Mouse (Mus musculus): ENCODE measurements around the gene 1190002N15Rik. TPM values are rescaled to one million over a fixed set of nuclear protein-coding genes. Genes with fewer than 3 reads are reported as not detected.

The 1190002N15Rik gene
- total and polyA plus RNA-seq, 3 experiments: not detected

GRCm38 (mm10) chr9:94556249-94556648 lies 18.4 kb upstream of the 1190002N15Rik start:
- Histone ChIP-seq H3K9ac (ENCODE audit: insufficient read depth, low read depth) (no peak overlapping the region), H3K4me2 (ENCODE audit: insufficient read depth, low read depth, poor library complexity, severe bottlenecking) (no peak overlapping the region), H3K27ac (ENCODE audit: insufficient read depth, low read depth) (no peak overlapping the region), H3K36me3 (replicated peaks in 1 of 2; ENCODE audit: control insufficient read depth in 1 of 2, insufficient read depth in 1 of 2, low read length in 1 of 2) (no peaks in the 10 kb centered on the region), H3K79me2 (replicated peaks; ENCODE audit: control insufficient read depth, extremely low read depth, insufficient read depth, poor library complexity, severe bottlenecking) (no peaks in the 10 kb centered on the region), H3K27me3 (replicated peaks) (no peaks in the 10 kb centered on the region), H3K4me1 (ENCODE audit: control insufficient read depth in 1 of 2, insufficient read depth in 2 of 2) (no peaks in the 10 kb centered on the region), H3K4me3 (replicated peaks in 1 of 3; ENCODE audit: low read depth in 2 of 3, low read length in 2 of 3, poor library complexity in 1 of 3) (no peak overlapping the region), H3K9me3 (replicated peaks; ENCODE audit: low read length) (peaks cover 51% of the 10 kb centered on the region)
- TF ChIP-seq MEF2A (IDR thresholded peaks at IDR 0.05; ENCODE audit: borderline replicate concordance, low read depth, low read length) (no peak), JUN (IDR thresholded peaks at IDR 0.05; ENCODE audit: insufficient read depth, low read depth, low read length) (no peak), CHD1 (IDR thresholded peaks at IDR 0.05; ENCODE audit: low read depth, low read length) (no peak), POLR2AphosphoS2 (IDR thresholded peaks at IDR 0.05; ENCODE audit: low read depth, low read length) (no peak), GABPA (IDR thresholded peaks at IDR 0.05; ENCODE audit: insufficient replicate concordance, low read depth, low read length) (no peak), E2F4 (IDR thresholded peaks at IDR 0.05; ENCODE audit: insufficient replicate concordance, low read depth, low read length) (no peak), USF1 (IDR thresholded peaks at IDR 0.05; ENCODE audit: low read depth, low read length) (no peak), MAFK (IDR thresholded peaks at IDR 0.05; ENCODE audit: insufficient replicate concordance, low read length) (no peak), POLR2A (IDR thresholded peaks at IDR 0.05; ENCODE audit: low read depth, low read length) (no peak), HCFC1 (IDR thresholded peaks at IDR 0.05; ENCODE audit: low read depth, low read length) (no peak), MAZ (IDR thresholded peaks at IDR 0.05; ENCODE audit: low read depth, low read length) (no peak), NRF1 (IDR thresholded peaks at IDR 0.05; ENCODE audit: low read depth, low read length) (no peak), USF2 (conservative IDR thresholded peaks at IDR 0.05; ENCODE audit: low read depth, low read length) (no peak), EP300 (IDR thresholded peaks at IDR 0.05; ENCODE audit: low read length) (no peak), ZC3H11A (IDR thresholded peaks at IDR 0.05; ENCODE audit: low read depth, low read length) (no peak), ZKSCAN1 (IDR thresholded peaks at IDR 0.05; ENCODE audit: borderline replicate concordance, low read depth, low read length) (no peak)
- in situ Hi-C loops (cut with MboI; ENCODE audit: low pct_ligation_motif_present, low pct_unique_long_range_greater_than_20kb, low sequenced_read_pairs) (no loop called here), dilution Hi-C loops (cut with MboI; ENCODE audit: extremely low pct_ligation_motif_present, extremely low pct_unique_long_range_greater_than_20kb, low sequenced_read_pairs) (no loop called here)
- DNase-seq (ENCODE audit: extremely low read depth): no peak

- peaks cover 43% of the 10 kb centered on the region for H3K9me3 ChIP-seq (replicated peaks; ENCODE audit: low read length)
- no peak for DNase-seq (ENCODE audit: extremely low read depth)
- TF ChIP-seq RCOR1 (conservative IDR thresholded peaks at IDR 0.05; ENCODE audit: low read depth, low read length) (no peak), IRF4 (IDR thresholded peaks at IDR 0.05; ENCODE audit: low read depth, low read length) (no peak), MYC (IDR thresholded peaks at IDR 0.05; ENCODE audit: low read depth, low read length) (no peak), ZC3H11A (IDR thresholded peaks at IDR 0.05; ENCODE audit: low read depth, low read length) (no peak), USF2 (conservative IDR thresholded peaks at IDR 0.05; ENCODE audit: low read depth, low read length) (no peak), JUND (conservative IDR thresholded peaks at IDR 0.05; ENCODE audit: low read depth, low read length) (no peak), ZNF384 (IDR thresholded peaks at IDR 0.05; ENCODE audit: low read depth, low read length) (no peak), MXI1 (IDR thresholded peaks at IDR 0.05; ENCODE audit: low read depth, low read length) (no peak), TCF12 (IDR thresholded peaks at IDR 0.05; ENCODE audit: low read depth, low read length) (no peak)
- no peaks in the 10 kb centered on the region for H3K4me1 ChIP-seq (ENCODE audit: control insufficient read depth in 1 of 2, insufficient read depth in 2 of 2)
- H3K4me3 ChIP-seq (replicated peaks in 1 of 3; ENCODE audit: low read depth in 2 of 3, low read length in 2 of 3, poor library complexity in 1 of 3): no peak overlapping the region
- dilution Hi-C loops (cut with MboI; ENCODE audit: extremely low pct_ligation_motif_present, extremely low pct_unique_long_range_greater_than_20kb, low sequenced_read_pairs) (no loop called here), in situ Hi-C loops (cut with MboI; ENCODE audit: low pct_ligation_motif_present, low pct_unique_long_range_greater_than_20kb, low sequenced_read_pairs) (no loop called here)
- no peak overlapping the region for H3K27ac ChIP-seq (ENCODE audit: insufficient read depth, low read depth)
- no peaks in the 10 kb centered on the region for H3K36me3 ChIP-seq (replicated peaks in 1 of 2; ENCODE audit: control insufficient read depth in 1 of 2, insufficient read depth in 1 of 2, low read length in 1 of 2)
- no peak overlapping the region for H3K4me2 ChIP-seq (ENCODE audit: insufficient read depth, low read depth, poor library complexity, severe bottlenecking)
- H3K79me2 ChIP-seq (replicated peaks; ENCODE audit: control insufficient read depth, extremely low read depth, insufficient read depth, poor library complexity, severe bottlenecking): no peaks in the 10 kb centered on the region
- H3K27me3 ChIP-seq (replicated peaks): no peaks in the 10 kb centered on the region
- H3K9ac ChIP-seq (ENCODE audit: insufficient read depth, low read depth): no peak overlapping the region
Measured at GRCm38 (mm10) chr9:94550493-94551095, 12.7 kb upstream of the 1190002N15Rik start.
